Mouse (Mus musculus): ENCODE measurements around the gene Gtf3c6. TPM values are rescaled to one million over a fixed set of nuclear protein-coding genes. Genes with fewer than 3 reads are reported as not detected.

The Gtf3c6 gene
- 39.4 TPM for polyA plus RNA-seq (2017; shearing (Covaris generic))

DNA sequence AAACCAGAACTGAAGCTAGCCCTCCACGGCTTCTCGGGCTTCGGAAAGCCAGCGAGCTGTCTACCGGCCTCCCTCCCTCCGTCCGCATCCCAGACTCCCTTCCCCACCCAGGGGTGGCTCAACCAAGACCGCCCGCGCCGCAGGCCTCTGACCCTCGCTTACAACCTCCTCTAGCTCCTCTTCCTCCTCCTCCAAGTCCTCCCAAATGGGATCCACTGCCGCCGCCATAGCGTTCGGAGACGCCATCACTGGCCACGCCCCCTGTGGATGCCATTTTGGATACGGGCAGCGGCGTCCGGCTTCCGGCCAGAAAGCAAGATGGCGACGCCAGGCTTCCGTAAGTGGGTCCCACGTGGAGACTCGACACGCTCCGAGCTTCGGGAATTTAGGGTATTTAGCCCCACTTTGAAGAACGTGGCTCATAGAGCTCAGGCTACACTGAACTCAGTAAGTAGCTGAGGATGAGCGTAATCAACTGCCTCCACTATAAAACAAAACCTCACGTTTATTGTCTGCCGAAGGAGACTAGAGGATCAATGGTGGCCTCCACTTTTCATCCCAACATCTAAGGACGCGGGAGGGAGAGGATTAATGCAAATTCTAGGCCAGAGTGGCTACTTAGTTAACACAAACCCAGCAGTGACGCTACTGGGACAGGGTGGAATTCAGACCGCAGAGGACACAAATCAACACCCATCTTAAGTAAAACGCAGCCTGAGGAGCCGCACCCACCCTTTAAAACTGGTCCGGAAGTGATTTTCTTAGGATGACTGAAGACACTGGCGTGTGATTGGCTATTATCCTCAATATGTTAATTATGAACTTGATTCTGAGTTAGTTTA is at the start of gene Gtf3c6:
Gtf3c6 (minus strand) TSS at position 695 of the 842 bp plus-strand sequence.

DNA sequence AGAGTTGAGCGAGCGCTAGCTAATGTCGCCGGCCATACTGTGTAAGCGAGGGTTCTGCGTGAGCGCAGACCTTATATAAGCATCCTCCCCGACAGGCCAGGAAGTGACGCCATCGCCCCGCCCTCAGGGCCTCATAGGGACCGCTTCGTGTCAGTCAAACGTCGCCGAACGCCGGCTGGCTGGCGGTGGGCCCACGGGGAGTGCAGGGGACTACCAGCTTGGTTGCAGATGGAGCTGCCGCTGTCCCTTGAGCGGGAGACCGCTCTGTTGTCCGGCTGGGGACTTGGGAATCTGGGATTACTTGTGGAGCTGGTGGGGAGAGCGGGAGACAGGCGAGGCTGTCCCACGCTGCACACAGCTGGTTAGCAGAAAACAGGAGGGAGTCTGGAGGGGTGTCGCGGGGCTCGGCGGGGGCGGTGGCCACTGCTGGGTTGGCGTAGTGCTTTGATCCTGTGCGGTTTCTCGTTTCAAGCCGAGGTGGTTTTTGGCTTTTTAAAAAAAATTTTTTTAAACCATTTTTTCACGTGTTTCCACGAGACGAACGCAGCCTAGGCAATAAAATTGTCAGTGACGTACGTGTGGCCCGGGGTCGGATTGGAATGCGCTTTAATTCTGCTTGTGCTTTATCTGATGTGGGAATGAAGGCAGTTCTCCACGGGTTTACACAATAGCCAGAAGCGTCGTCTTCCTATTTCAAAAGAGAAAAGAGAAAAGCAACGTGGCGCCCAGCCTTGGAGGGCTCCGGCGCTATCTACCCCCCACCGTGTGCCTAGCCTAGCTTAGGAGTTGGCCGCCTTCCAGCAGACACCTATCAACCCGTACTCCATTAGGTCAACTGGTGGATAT is 44.5 kb upstream of the Gtf3c6 start, which contains the start of gene Amd1:
Amd1 (minus strand) TSS at position 47 of the 846 bp plus-strand sequence.

DNA sequence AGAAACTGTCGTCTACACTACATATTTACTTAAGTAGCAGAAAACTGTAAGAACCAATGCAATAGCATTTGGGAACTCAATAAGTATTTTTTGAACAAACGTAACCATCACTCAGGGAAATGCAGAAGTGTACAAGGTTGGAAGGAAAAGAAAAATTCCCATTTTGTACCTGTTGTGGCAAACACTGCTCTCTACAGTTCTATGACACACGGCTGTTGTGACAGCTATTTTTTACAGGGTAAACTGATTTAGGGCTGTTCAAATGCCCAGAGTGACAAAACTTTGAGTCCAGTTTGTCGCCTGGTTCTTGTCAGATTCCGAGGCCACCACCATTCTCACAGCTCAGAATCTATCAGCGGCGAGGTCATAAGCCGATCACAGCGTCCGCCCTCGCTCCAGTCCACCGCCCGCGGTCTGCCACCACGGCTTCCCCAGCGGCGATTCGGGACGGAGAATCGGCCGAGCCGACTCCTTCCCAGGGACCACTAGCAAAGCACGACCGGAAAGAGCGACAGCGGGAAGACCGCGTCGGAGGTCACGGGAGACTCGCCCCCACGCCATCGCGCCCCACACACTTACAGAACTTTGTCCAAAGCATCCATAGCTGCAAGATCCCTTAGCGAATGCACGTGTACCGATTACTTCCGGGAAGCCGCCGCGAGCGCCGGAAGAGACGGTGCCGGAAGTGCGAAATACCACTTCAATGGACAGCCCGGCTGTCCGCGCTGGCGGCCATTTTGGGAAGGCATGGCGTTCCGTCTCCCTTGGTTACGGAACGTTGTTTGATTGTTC is 11.3 kb downstream of the Gtf3c6 start, which contains the start of gene Rpf2:
Rpf2 (minus strand) TSS at position 663 of the 792 bp plus-strand sequence.

Other genes starting within 250 kb of the Gtf3c6 start
- not detected for gene Mfsd4b1, start 232.8 kb downstream of the Gtf3c6 start, polyA plus RNA-seq (2017; shearing (Covaris generic))
- 3.1 TPM for gene Slc16a10, start 115.8 kb downstream of the Gtf3c6 start, polyA plus RNA-seq (2017; shearing (Covaris generic))
- gene Rpf2, start 11.1 kb downstream of the Gtf3c6 start, polyA plus RNA-seq (2017; shearing (Covaris generic)) = 34.3 TPM
- gene Amd1, start 44.1 kb upstream of the Gtf3c6 start, polyA plus RNA-seq (2017; shearing (Covaris generic)) = 168 TPM
- 29.0 TPM for gene Cdk19, start 81.5 kb upstream of the Gtf3c6 start, polyA plus RNA-seq (2017; shearing (Covaris generic))